Mouse (Mus musculus) forebrain, postnatal 0 days (tissue): Measurements from ENCODE around the gene Kcnd1. TPM values are rescaled to one million over a fixed set of nuclear protein-coding genes. Genes with fewer than 3 reads are reported as not detected.

Source experiments
- ATAC-seq: fragments of 200-750 bp; cut with Nextera tagmentation; 2 replicates; pipeline ENCODE4 v1.8.0; 2017; ENCODE audit warnings: mild to moderate bottlenecking, moderate library complexity
- DNase-seq: peaks from one replicate; pipeline ENCODE4 v3.0.0-alpha.2; 2015
- H3K27ac ChIP-seq: fragments of 300-500 bp; sonication (generic); 2 replicates; pipeline ENCODE4 v1.5.1; 2014; ENCODE audit warnings: low read depth, mild to moderate bottlenecking, antibody characterized with exemption, low read length, moderate library complexity, mixed read lengths
- H3K27me3 ChIP-seq: fragments of 300-500 bp; sonication (generic); 2 replicates; pipeline ENCODE4 v1.6.1; 2014; ENCODE audit warnings: mild to moderate bottlenecking, low read length, mixed read lengths; ENCODE audit not compliant: insufficient read depth
- H3K36me3 ChIP-seq: fragments of 300-500 bp; sonication (generic); 2 replicates; pipeline ENCODE4 v1.6.1; 2014; ENCODE audit warnings: mild to moderate bottlenecking, moderate library complexity; ENCODE audit not compliant: insufficient read depth
- H3K4me1 ChIP-seq: fragments of 300-500 bp; sonication (generic); 2 replicates; pipeline ENCODE4 v1.6.1; 2014; ENCODE audit warnings: antibody characterized with exemption; ENCODE audit not compliant: insufficient read depth
- H3K4me2 ChIP-seq: fragments of 300-500 bp; sonication (generic); 2 replicates; pipeline ENCODE4 v1.6.1; 2014; ENCODE audit warnings: low read depth, mild to moderate bottlenecking, moderate library complexity
- H3K4me3 ChIP-seq: fragments of 300-500 bp; sonication (generic); 2 replicates; pipeline ENCODE4 v1.5.1; 2014; ENCODE audit warnings: low read depth, low read length, mixed read lengths
- H3K9ac ChIP-seq: fragments of 300-500 bp; sonication (generic); 2 replicates; pipeline ENCODE4 v1.6.1; 2014; ENCODE audit warnings: mild to moderate bottlenecking
- H3K9me3 ChIP-seq: fragments of 300-500 bp; sonication (generic); 2 replicates; pipeline ENCODE4 v1.6.1; 2016; ENCODE audit warnings: low read length
- CTCF ChIP-seq: sonication (generic); IDR thresholded peaks from 2 replicates; pipeline ENCODE4 v1.5.1; 2016; ENCODE audit warnings: antibody characterized with exemption, control low read depth, low read depth
- WGBS: fragments of 180-500 bp; shearing (Covaris S2); extraction: QIAGEN DNeasy Blood & Tissue Kit; methylation state at CpG from one replicate; pipeline ENCODE4 v1.1.7; 2014; 5-methylcytosine and 5-hydroxymethylcytosine counted together
- polyA plus RNA-seq: library from polyadenylated mRNA; unstranded; fragments of >200 nt; fragmentation: Nextera tagmentation; extraction: Ambion mirVana; gene quantifications from 2 replicates; pipeline ENCODE4 v1.2.1, GENCODE M21; 2015
- total RNA-seq: library from RNA; depleted of rRNA; stranded (reverse); fragments of >200 nt; gene quantifications from 2 replicates; pipeline ENCODE4 v1.2.3, GENCODE M21; 2014

The Kcnd1 gene
- total and polyA plus RNA-seq, 2 experiments from 2014 or later, result 2.2 to 4.8 TPM

GRCm38 (mm10) chrX:7859191-7859753 lies 37.2 kb downstream of the Kcnd1 start:
- ATAC-seq (no peak), DNase-seq (no peak)
- H3K27ac ChIP-seq, result no peak overlapping the region
- no peaks in the 10 kb centered on the region for H3K9me3 ChIP-seq
- no peaks in the 10 kb centered on the region for H3K4me1 ChIP-seq
- H3K27me3 ChIP-seq, result no peaks in the 10 kb centered on the region
- 84% methylated on average over 3 of the region's 3 CpGs for WGBS
- no peak overlapping the region for H3K9ac ChIP-seq
- H3K4me2 ChIP-seq, result no peak overlapping the region
- no peak overlapping the region for H3K4me3 ChIP-seq
- TF ChIP-seq CTCF, result no peak
- H3K36me3 ChIP-seq, result no peaks in the 10 kb centered on the region

DNA sequence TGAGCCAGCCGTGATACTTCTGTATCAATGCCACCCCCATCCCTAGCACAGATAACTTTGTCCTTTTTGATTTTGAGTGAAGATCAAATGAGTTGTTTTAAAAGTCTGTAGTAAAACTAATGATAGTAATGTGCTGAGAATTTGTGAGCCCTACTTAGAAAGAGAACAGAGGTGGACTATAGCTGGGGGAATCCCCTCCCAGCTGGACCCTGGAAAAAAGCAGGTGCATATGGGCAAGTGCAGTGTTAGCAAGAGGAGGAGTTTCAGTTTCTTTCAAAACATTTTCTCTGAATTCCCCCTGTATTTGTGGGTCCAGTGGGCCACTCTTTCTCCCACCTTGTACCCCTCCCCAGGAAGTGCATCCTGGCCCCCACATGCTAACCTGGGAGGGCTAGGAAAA lies 41.1 kb downstream of the Kcnd1 start:
- TF ChIP-seq CTCF, result no peak
- no peaks in the 10 kb centered on the region for H3K9me3 ChIP-seq
- no peaks in the 10 kb centered on the region for H3K4me1 ChIP-seq
- ATAC-seq (no peak), DNase-seq (no peak)
- 83% methylated on average over 1 of the region's 1 CpGs for WGBS
- H3K36me3 ChIP-seq, result no peaks in the 10 kb centered on the region
- H3K9ac ChIP-seq, result no peak overlapping the region
- H3K4me2 ChIP-seq, result no peak overlapping the region
- H3K4me3 ChIP-seq, result no peak overlapping the region
- no peak overlapping the region for H3K27ac ChIP-seq
- no peaks in the 10 kb centered on the region for H3K27me3 ChIP-seq

GRCm38 (mm10) chrX:7864551-7864950 lies 42.5 kb downstream of the Kcnd1 start:
- no peak for TF ChIP-seq CTCF
- H3K36me3 ChIP-seq, result no peaks in the 10 kb centered on the region
- no peaks in the 10 kb centered on the region for H3K9me3 ChIP-seq
- H3K4me2 ChIP-seq, result no peak overlapping the region
- no peak for ATAC-seq
- no peak overlapping the region for H3K9ac ChIP-seq
- 81% methylated on average over 3 of the region's 3 CpGs for WGBS
- no peaks in the 10 kb centered on the region for H3K27me3 ChIP-seq
- H3K4me1 ChIP-seq, result no peaks in the 10 kb centered on the region
- H3K4me3 ChIP-seq, result no peak overlapping the region
- no peak overlapping the region for H3K27ac ChIP-seq
- DNase-seq, result no peak

- no peak overlapping the region for H3K9ac ChIP-seq
- no peak for DNase-seq
- no peaks in the 10 kb centered on the region for H3K9me3 ChIP-seq
- H3K27ac ChIP-seq, result no peak overlapping the region
- no peaks in the 10 kb centered on the region for H3K4me1 ChIP-seq
- no peaks in the 10 kb centered on the region for H3K36me3 ChIP-seq
- H3K27me3 ChIP-seq, result no peaks in the 10 kb centered on the region
- TF ChIP-seq CTCF, result no peak
- 78% methylated on average over 2 of the region's 2 CpGs for WGBS
- no peak overlapping the region for H3K4me2 ChIP-seq
- H3K4me3 ChIP-seq, result no peak overlapping the region
- ATAC-seq, result no peak
Observed at GRCm38 (mm10) chrX:7865343-7865742, 43.3 kb downstream of the Kcnd1 start.

DNA sequence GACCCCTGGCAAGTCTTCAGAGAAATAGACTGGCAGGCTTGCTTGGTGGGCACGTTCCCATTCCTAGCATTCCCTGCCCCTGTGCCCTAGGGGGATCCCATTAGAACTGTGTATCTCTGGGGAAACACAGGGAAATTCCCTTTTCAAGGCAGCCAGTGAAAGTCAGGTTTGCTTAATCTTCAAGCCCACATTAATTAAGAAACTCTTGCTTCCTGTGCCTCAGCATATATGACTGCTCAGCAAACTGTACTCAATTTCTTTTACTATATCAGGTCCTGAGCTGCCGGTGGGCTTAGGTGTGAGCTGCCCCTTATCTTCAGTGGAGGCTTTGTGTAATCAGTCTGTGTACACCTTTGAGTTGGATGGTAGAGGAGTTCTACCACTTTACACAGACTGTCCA lies 43.7 kb downstream of the Kcnd1 start:
- H3K9me3 ChIP-seq, result no peaks in the 10 kb centered on the region
- no peak overlapping the region for H3K9ac ChIP-seq
- no peaks in the 10 kb centered on the region for H3K4me1 ChIP-seq
- ATAC-seq (no peak), DNase-seq (no peak)
- no peak overlapping the region for H3K27ac ChIP-seq
- H3K36me3 ChIP-seq, result no peaks in the 10 kb centered on the region
- no peaks in the 10 kb centered on the region for H3K27me3 ChIP-seq
- no peak for TF ChIP-seq CTCF
- 65% methylated on average over 2 of the region's 2 CpGs for WGBS
- no peak overlapping the region for H3K4me2 ChIP-seq
- H3K4me3 ChIP-seq, result no peak overlapping the region

GRCm38 (mm10) chrX:7867141-7867540 lies 45.1 kb downstream of the Kcnd1 start:
- Histone ChIP-seq H3K9me3 (no peaks in the 10 kb centered on the region), H3K4me1 (no peaks in the 10 kb centered on the region), H3K4me2 (no peak overlapping the region), H3K27ac (no peak overlapping the region), H3K9ac (no peak overlapping the region), H3K27me3 (no peaks in the 10 kb centered on the region), H3K4me3 (no peak overlapping the region), H3K36me3 (no peaks in the 10 kb centered on the region)
- DNase-seq (no peak), ATAC-seq (no peak)
- WGBS, result 89% methylated on average over 1 of the region's 1 CpGs
- no peak for TF ChIP-seq CTCF

GRCm38 (mm10) chrX:7868506-7868905 lies 46.4 kb downstream of the Kcnd1 start:
- ATAC-seq (no peak), DNase-seq (no peak)
- no peaks in the 10 kb centered on the region for H3K9me3 ChIP-seq
- H3K27ac ChIP-seq, result no peak overlapping the region
- no peaks in the 10 kb centered on the region for H3K36me3 ChIP-seq
- no peak for TF ChIP-seq CTCF
- H3K4me3 ChIP-seq, result no peak overlapping the region
- H3K4me2 ChIP-seq, result no peak overlapping the region
- 50% methylated on average over 2 of the region's 2 CpGs for WGBS
- H3K27me3 ChIP-seq, result no peaks in the 10 kb centered on the region
- H3K4me1 ChIP-seq, result no peaks in the 10 kb centered on the region
- H3K9ac ChIP-seq, result no peak overlapping the region
